In genomic region chr8:118287496-118287895, GRCm38 (mm10) we compare ENCODE assay signal across 10 mouse cellular contexts. TPM values are rescaled to one million over a fixed set of nuclear protein-coding genes. Genes with fewer than 3 reads are reported as not detected.
DNase-seq lines count a peak whose midpoint lies in the region; ATAC-seq and TF ChIP-seq lines count a peak whose summit lies in the region.
"Had no signal": no experiment of that assay in that cellular context is flagged by ENCODE, and none has a peak within 500 bp of the region (broad histone marks: within the 10 kb centered on the region; RNA-seq: fewer than 3 reads in every experiment).

No protein-coding gene starts in this region.

- H3K4me1 ChIP-seq in forebrain, postnatal 0 days (ENCODE audit: insufficient read depth): peaks cover 19% of the 10 kb centered on the region; the same call in 1 of the 2 replicates
- peaks cover 40% of the 10 kb centered on the region for H3K4me1 ChIP-seq in forebrain, embryonic 10.5 days
- H3K4me1 ChIP-seq in midbrain, embryonic 14.5 days (ENCODE audit: control insufficient read depth, insufficient read depth, low read length): peaks cover 27% of the 10 kb centered on the region
- H3K4me1 ChIP-seq in midbrain, embryonic 13.5 days (replicated peaks): peaks cover 47% of the 10 kb centered on the region

- H3K9ac ChIP-seq in forebrain, postnatal 0 days: no peak overlapping the region
- H3K9ac ChIP-seq in midbrain, embryonic 14.5 days (replicated peaks; ENCODE audit: low read length): no peak overlapping the region
- H3K9ac ChIP-seq in midbrain, embryonic 13.5 days (replicated peaks): no peak overlapping the region

- peak; percentile 86 for DNase-seq in forebrain, postnatal 0 days
- DNase-seq in forebrain, embryonic 10.5 days (ENCODE audit: extremely low spot score, low spot score): no peak
- DNase-seq in midbrain, embryonic 14.5 days: peak; percentile 86
- peak; percentile 70 for DNase-seq in heart, postnatal 10 days
- peak; percentile 24 to 26 for DNase-seq in right cerebral cortex, postnatal 36 days (ENCODE audit: low spot score in 2 of 2)
- DNase-seq in spleen, postnatal 36 days (ENCODE audit: low spot score in 2 of 2): no peak
- no peak for DNase-seq in Muller cell, postnatal 12 days (ENCODE audit: inconsistent ontology term)

- TF ChIP-seq CTCF in forebrain, postnatal 0 days (IDR thresholded peaks at IDR 0.05; ENCODE audit: low read depth): peak; percentile 82

- no peak overlapping the region for H3K4me3 ChIP-seq in forebrain, postnatal 0 days (ENCODE audit: low read depth, low read length)
- no peak overlapping the region for H3K4me3 ChIP-seq in forebrain, embryonic 10.5 days
- H3K4me3 ChIP-seq in midbrain, embryonic 14.5 days (replicated peaks; ENCODE audit: low read depth, low read length): no peak overlapping the region
- H3K4me3 ChIP-seq in midbrain, embryonic 13.5 days (replicated peaks): no peak overlapping the region
- H3K4me3 ChIP-seq: erythroblast, embryonic 14.5 days had no signal

- intact Hi-C loops in heart, postnatal 10 days (cut with DNase I): loop anchor here (2.0 to 5.0 kb wide), 6 partner anchors 155 to 775 kb away; no protein-coding TSS in a partner anchor

- no peak for ATAC-seq in forebrain, postnatal 0 days
- ATAC-seq in midbrain, embryonic 14.5 days (ENCODE audit: low FRiP score, low TSS enrichment): no peak
- ATAC-seq in midbrain, embryonic 13.5 days: no peak

- H3K4me2 ChIP-seq in forebrain, postnatal 0 days (ENCODE audit: low read depth): peak overlapping the region; percentile 13; the same call in 1 of the 2 replicates
- peak overlapping the region; percentile 1; the same call in 1 of the 2 replicates for H3K4me2 ChIP-seq in midbrain, embryonic 14.5 days (ENCODE audit: low read length)
- H3K4me2 ChIP-seq in midbrain, embryonic 13.5 days (replicated peaks): no peak overlapping the region

- 31% methylated on average over 9 of the region's 9 CpGs for WGBS in forebrain, postnatal 0 days
- 58% methylated on average over 9 of the region's 9 CpGs for WGBS in forebrain, embryonic 10.5 days
- 42% methylated on average over 9 of the region's 9 CpGs for WGBS in midbrain, embryonic 14.5 days
- 44% methylated on average over 9 of the region's 9 CpGs for whole genome bisulfite sequencing in midbrain, embryonic 13.5 days

- no peaks in the 10 kb centered on the region for H3K36me3 ChIP-seq in forebrain, postnatal 0 days (ENCODE audit: insufficient read depth)
- H3K36me3 ChIP-seq in forebrain, embryonic 10.5 days (replicated peaks): no peaks in the 10 kb centered on the region
- H3K36me3 ChIP-seq in midbrain, embryonic 14.5 days (ENCODE audit: control insufficient read depth, insufficient read depth, low read length): no peaks in the 10 kb centered on the region
- H3K36me3 ChIP-seq in midbrain, embryonic 13.5 days: no peaks in the 10 kb centered on the region

- no peak overlapping the region for H3K27ac ChIP-seq in forebrain, postnatal 0 days (ENCODE audit: low read depth, low read length)
- H3K27ac ChIP-seq in forebrain, embryonic 10.5 days: no peak overlapping the region
- H3K27ac ChIP-seq in midbrain, embryonic 14.5 days (replicated peaks; ENCODE audit: low read depth, low read length): no peak overlapping the region
- no peak overlapping the region for H3K27ac ChIP-seq in midbrain, embryonic 13.5 days

- H3K27me3 ChIP-seq in forebrain, postnatal 0 days (ENCODE audit: insufficient read depth, low read length): no peaks in the 10 kb centered on the region
- peaks cover 56% of the 10 kb centered on the region for H3K27me3 ChIP-seq in forebrain, embryonic 10.5 days (ENCODE audit: poor library complexity, severe bottlenecking)
- 0 out of 2 replicates have a peak, but pooled peaks cover 4% of the 10 kb centered on the region for H3K27me3 ChIP-seq in midbrain, embryonic 14.5 days (ENCODE audit: control insufficient read depth, insufficient read depth, low read length)
- peaks cover 22% of the 10 kb centered on the region; the same call in 1 of the 2 replicates for H3K27me3 ChIP-seq in midbrain, embryonic 13.5 days
- H3K27me3 ChIP-seq: CH12.LX had no signal

- H3K9me3 ChIP-seq in forebrain, postnatal 0 days (ENCODE audit: low read length): no peaks in the 10 kb centered on the region
- no peaks in the 10 kb centered on the region for H3K9me3 ChIP-seq in forebrain, embryonic 10.5 days
- no peaks in the 10 kb centered on the region for H3K9me3 ChIP-seq in midbrain, embryonic 14.5 days (ENCODE audit: control insufficient read depth, low read length)
- no peaks in the 10 kb centered on the region for H3K9me3 ChIP-seq in midbrain, embryonic 13.5 days

RNA-seq across cellular contexts. Expression of gene Cdh13, which starts 4.0 kb away (rescaled TPM):
- 119 and 127 TPM in 2 replicates for total RNA-seq in forebrain, postnatal 0 days (2014; rRNA removed)
- polyA plus RNA-seq in forebrain, postnatal 0 days (2015; fragmentation: Nextera tagmentation; extraction: Ambion mirVana): 154 TPM in 2 replicates
- 3.3 and 3.7 TPM in 2 replicates for polyA plus RNA-seq in forebrain, embryonic 10.5 days (2016; fragmentation: Nextera tagmentation; extraction: Ambion mirVana)
- polyA plus RNA-seq in midbrain, embryonic 14.5 days (2014; fragmentation: Nextera tagmentation; extraction: Ambion mirVana): 131 and 143 TPM in 2 replicates
- polyA plus RNA-seq in midbrain, embryonic 13.5 days (2015; fragmentation: Nextera tagmentation; extraction: Ambion mirVana): 45.1 and 56.3 TPM in 2 replicates
- total RNA-seq in heart, postnatal 10 days (2021): 100 to 1,000 TPM; 217 to 231 TPM
- total RNA-seq: CH12.LX had no signal
- polyA plus RNA-seq: erythroblast, embryonic 14.5 days had no signal

Comparison
In these comparisons a context has a peak if more than half of its experiments do, and no peak if none do; other contexts are left out.
1. DNase-seq: peak in forebrain, postnatal 0 days (single experiment), midbrain, embryonic 14.5 days (single experiment), heart, postnatal 10 days (2 of 2) and right cerebral cortex, postnatal 36 days (2 of 2); none in forebrain, embryonic 10.5 days (single experiment), spleen, postnatal 36 days (0 of 2) and Muller cell, postnatal 12 days (single experiment).